Mouse (Mus musculus) midbrain, embryonic 16.5 days (tissue): ENCODE data around the gene Defb33. TPM values are rescaled to one million over a fixed set of nuclear protein-coding genes. Genes with fewer than 3 reads are reported as not detected.

Experiments used
- polyA plus RNA-seq: library from polyadenylated mRNA; unstranded; fragments of >200 nt; fragmentation: Nextera tagmentation; extraction: Ambion mirVana; gene quantifications from 2 replicates; pipeline ENCODE4 v1.2.1, GENCODE M21; 2015

Gene Defb33
- polyA plus RNA-seq, 1 experiment from 2014 or later = not detected

Other genes with a start within 250 kb of the Defb33 start
- not detected in 2 replicates for gene Gm15056, start 10.0 kb downstream of the Defb33 start, polyA plus RNA-seq
- not detected in 2 replicates for gene Gm6040, start 29.4 kb downstream of the Defb33 start, polyA plus RNA-seq
- gene AY761185, start 52.0 kb downstream of the Defb33 start, polyA plus RNA-seq = not detected in 2 replicates
- not detected in 2 replicates for gene Defa21, start 132.9 kb downstream of the Defb33 start, polyA plus RNA-seq
- not detected in 2 replicates for gene Defa23, start 162.4 kb downstream of the Defb33 start, polyA plus RNA-seq
- not detected in 2 replicates for gene Defa35, start 172.4 kb downstream of the Defb33 start, polyA plus RNA-seq
- not detected in 2 replicates for gene Defa25, start 191.8 kb downstream of the Defb33 start, polyA plus RNA-seq
- not detected in 2 replicates for gene Gm14851, start 203.4 kb downstream of the Defb33 start, polyA plus RNA-seq
- not detected in 2 replicates for gene Defa30, start 242.0 kb downstream of the Defb33 start, polyA plus RNA-seq